Comparison of ENCODE assay signal across 9 mouse cellular contexts in genomic region chr6:72253911-72254587, GRCm38 (mm10). TPM values are rescaled to one million over a fixed set of nuclear protein-coding genes. Genes with fewer than 3 reads are reported as not detected.
DNase-seq lines count a peak whose midpoint lies in the region; ATAC-seq and TF ChIP-seq lines count a peak whose summit lies in the region.
"Had no signal": no experiment of that assay in that cellular context is flagged by ENCODE, and none has a peak within 500 bp of the region (broad histone marks: within the 10 kb centered on the region; RNA-seq: fewer than 3 reads in every experiment).

No protein-coding gene starts in this region.

- no peaks in the 10 kb centered on the region for H3K36me3 ChIP-seq in forebrain, postnatal 0 days (ENCODE audit: insufficient read depth)
- no peaks in the 10 kb centered on the region for H3K36me3 ChIP-seq in hindbrain, embryonic 14.5 days (replicated peaks; ENCODE audit: control insufficient read depth, insufficient read depth)

- no peaks in the 10 kb centered on the region for H3K4me1 ChIP-seq in forebrain, postnatal 0 days (ENCODE audit: insufficient read depth)
- no peaks in the 10 kb centered on the region for H3K4me1 ChIP-seq in hindbrain, embryonic 14.5 days (replicated peaks; ENCODE audit: control insufficient read depth, insufficient read depth, low read length)

- H3K9me3 ChIP-seq in forebrain, postnatal 0 days (ENCODE audit: low read length): no peaks in the 10 kb centered on the region
- H3K9me3 ChIP-seq in hindbrain, embryonic 14.5 days (ENCODE audit: control insufficient read depth, low read length): no peaks in the 10 kb centered on the region

- TF ChIP-seq CTCF in forebrain, postnatal 0 days (IDR thresholded peaks at IDR 0.05; ENCODE audit: low read depth): no peak

- no peak overlapping the region for H3K4me2 ChIP-seq in forebrain, postnatal 0 days (ENCODE audit: low read depth)
- no peak overlapping the region for H3K4me2 ChIP-seq in hindbrain, embryonic 14.5 days (replicated peaks)
- H3K4me2 ChIP-seq: lung, embryonic 14.5 days had no signal

- no peaks in the 10 kb centered on the region for H3K27me3 ChIP-seq in forebrain, postnatal 0 days (ENCODE audit: insufficient read depth, low read length)
- H3K27me3 ChIP-seq in hindbrain, embryonic 14.5 days (ENCODE audit: control insufficient read depth, insufficient read depth, low read length): no peaks in the 10 kb centered on the region

- H3K27ac ChIP-seq in forebrain, postnatal 0 days (ENCODE audit: low read depth, low read length): no peak overlapping the region
- H3K27ac ChIP-seq in hindbrain, embryonic 14.5 days: no peak overlapping the region

- intact Hi-C loops in left cerebral cortex, postnatal 36 days (cut with DNase I): no loop called here

- peak; percentile 45 for DNase-seq in kidney, adult 11 months
- DNase-seq in kidney, adult 9 months: no peak
- no peak for DNase-seq in forebrain, postnatal 0 days
- DNase-seq in hindbrain, embryonic 14.5 days (ENCODE audit: low spot score): no peak
- no peak for DNase-seq in testis, postnatal 10 days (ENCODE audit: low spot score)
- DNase-seq in left cerebral cortex, postnatal 36 days (ENCODE audit: low spot score in 2 of 2): no peak
- DNase-seq in layer of hippocampus, adult 11-12 months (ENCODE audit: low spot score): no peak
- DNase-seq: lung, embryonic 14.5 days had no signal

- no peak overlapping the region for H3K9ac ChIP-seq in forebrain, postnatal 0 days
- no peak overlapping the region for H3K9ac ChIP-seq in hindbrain, embryonic 14.5 days
- H3K9ac ChIP-seq: lung, embryonic 14.5 days had no signal

- 60% methylated on average over 4 of the region's 4 CpGs for WGBS in forebrain, postnatal 0 days
- 71% methylated on average over 4 of the region's 4 CpGs for WGBS in hindbrain, embryonic 14.5 days

- no peak overlapping the region for H3K4me3 ChIP-seq in forebrain, postnatal 0 days (ENCODE audit: low read depth, low read length)
- H3K4me3 ChIP-seq in hindbrain, embryonic 14.5 days (replicated peaks; ENCODE audit: low read length): no peak overlapping the region

- ATAC-seq in cerebellum, adult (ENCODE audit: insufficient number of reproducible peaks, low FRiP score, low TSS enrichment): peak; percentile 92
- ATAC-seq in forebrain, postnatal 0 days: 0 out of 2 replicates have a peak, but pooled peaks have one; percentile 34
- ATAC-seq in hindbrain, embryonic 14.5 days (ENCODE audit: low FRiP score): peak; percentile 37; the same call in 1 of the 2 replicates

RNA-seq across cellular contexts. Expression of gene Atoh8, which starts 18.7 kb away (rescaled TPM):
- total RNA-seq in forebrain, postnatal 0 days (2014; rRNA removed): 2.6 and 6.9 TPM in 2 replicates
- polyA plus RNA-seq in forebrain, postnatal 0 days (2015; fragmentation: Nextera tagmentation; extraction: Ambion mirVana): 3.9 TPM in 2 replicates
- 3.0 and 3.3 TPM in 2 replicates for polyA plus RNA-seq in hindbrain, embryonic 14.5 days (2014; fragmentation: Nextera tagmentation; extraction: Ambion mirVana)
- total RNA-seq in left cerebral cortex, postnatal 36 days (2021): 1 to 10 TPM; 1.1 to 1.8 TPM

RNA-seq across cellular contexts. Expression of gene Sftpb, which starts 50.4 kb away (rescaled TPM):
- not detected in 2 replicates for total RNA-seq in forebrain, postnatal 0 days (2014; rRNA removed)
- polyA plus RNA-seq in forebrain, postnatal 0 days (2015; fragmentation: Nextera tagmentation; extraction: Ambion mirVana): 0.16 and 0.21 TPM in 2 replicates
- 0.37 and 0.55 TPM in 2 replicates for polyA plus RNA-seq in hindbrain, embryonic 14.5 days (2014; fragmentation: Nextera tagmentation; extraction: Ambion mirVana)
- total RNA-seq in left cerebral cortex, postnatal 36 days (2021): not detected

Comparison
In these comparisons a context has a peak if more than half of its experiments do, and no peak if none do; other contexts are left out.
1. ATAC-seq: peak in every context shown above with its lines; median percentile 92 in cerebellum, adult; 37 in hindbrain, embryonic 14.5 days; 34 in forebrain, postnatal 0 days.